Mouse (Mus musculus): ENCODE measurements around the gene Zfyve27. TPM values are rescaled to one million over a fixed set of nuclear protein-coding genes. Genes with fewer than 3 reads are reported as not detected.

Zfyve27 gene
- 10.1 and 10.7 TPM in 2 replicates for polyA plus RNA-seq (2021; fragmentation: Nextera tagmentation)
- long read RNA-seq, experiment 1, full-length matches to known transcripts: 5 of 21 reads
- long read RNA-seq, experiment 1, partial matches to known transcripts: 3 of 21 reads
- long read RNA-seq, experiment 1, other reads (novel, unspliced or antisense): 13 of 21 reads
- long read RNA-seq, experiment 2, full-length matches to known transcripts: 106 of 167 reads
- long read RNA-seq, experiment 2, partial matches to known transcripts: 5 of 167 reads
- long read RNA-seq, experiment 2, other reads (novel, unspliced or antisense): 56 of 167 reads

DNA sequence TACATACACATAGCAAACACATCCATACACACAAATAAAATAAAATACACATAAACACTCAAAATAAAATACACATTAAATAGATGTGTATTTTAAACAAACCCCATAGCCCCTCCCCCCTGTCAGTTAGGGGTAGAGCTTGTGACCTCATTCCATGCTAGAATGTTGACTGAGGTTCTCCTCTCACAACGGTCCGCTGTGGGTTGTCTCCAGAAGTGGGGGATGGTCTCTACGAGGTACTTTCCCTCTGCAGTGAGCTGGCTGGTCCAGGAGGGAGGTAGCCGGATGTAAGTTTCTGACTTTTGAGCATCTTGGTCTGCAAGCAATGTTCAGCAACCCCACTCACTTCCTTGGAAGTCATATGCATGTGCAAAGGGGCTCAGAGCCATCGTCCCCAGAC, at the start of gene Zfyve27:
Zfyve27 (plus strand) TSS at position 188 of the 400 bp plus-strand sequence.

DNA sequence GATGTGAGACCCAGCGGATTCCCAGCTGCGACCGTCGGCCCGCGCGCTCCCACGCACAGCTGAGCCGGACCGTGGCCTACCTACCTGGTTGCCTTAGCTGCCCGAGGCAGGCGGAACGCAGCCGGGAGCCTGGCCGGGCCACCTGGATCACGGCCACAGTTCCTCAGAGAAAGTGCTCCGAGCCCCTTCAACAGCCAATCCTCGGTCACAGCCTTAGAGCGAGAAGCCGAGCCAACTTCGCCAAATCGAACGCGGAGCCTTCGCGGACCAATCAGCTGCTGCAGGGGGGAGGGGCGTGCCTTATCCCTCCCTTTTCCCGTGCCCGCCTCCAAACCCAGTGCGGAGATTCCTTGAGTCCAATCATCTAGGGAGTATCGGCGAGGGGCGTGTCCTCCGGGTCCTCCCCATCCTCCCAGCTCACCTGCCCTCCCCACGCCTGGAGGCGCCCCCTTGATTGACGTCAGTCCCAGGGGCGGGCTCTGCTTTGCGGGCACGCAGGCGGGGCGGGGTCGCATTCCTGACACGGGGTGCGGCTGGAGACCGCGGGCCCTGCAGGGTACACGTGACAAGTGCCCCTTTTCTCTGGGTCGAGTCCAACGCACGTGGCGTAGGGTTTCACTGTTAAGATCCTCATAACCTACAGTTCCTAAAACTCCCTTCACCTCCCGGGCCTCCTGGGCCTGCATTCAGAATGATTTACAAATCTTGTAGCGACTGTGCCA, 34.8 kb upstream of the Zfyve27 start, which contains the start of gene Avpi1:
Avpi1 (minus strand) TSS at position 273 of the 722 bp plus-strand sequence.

DNA sequence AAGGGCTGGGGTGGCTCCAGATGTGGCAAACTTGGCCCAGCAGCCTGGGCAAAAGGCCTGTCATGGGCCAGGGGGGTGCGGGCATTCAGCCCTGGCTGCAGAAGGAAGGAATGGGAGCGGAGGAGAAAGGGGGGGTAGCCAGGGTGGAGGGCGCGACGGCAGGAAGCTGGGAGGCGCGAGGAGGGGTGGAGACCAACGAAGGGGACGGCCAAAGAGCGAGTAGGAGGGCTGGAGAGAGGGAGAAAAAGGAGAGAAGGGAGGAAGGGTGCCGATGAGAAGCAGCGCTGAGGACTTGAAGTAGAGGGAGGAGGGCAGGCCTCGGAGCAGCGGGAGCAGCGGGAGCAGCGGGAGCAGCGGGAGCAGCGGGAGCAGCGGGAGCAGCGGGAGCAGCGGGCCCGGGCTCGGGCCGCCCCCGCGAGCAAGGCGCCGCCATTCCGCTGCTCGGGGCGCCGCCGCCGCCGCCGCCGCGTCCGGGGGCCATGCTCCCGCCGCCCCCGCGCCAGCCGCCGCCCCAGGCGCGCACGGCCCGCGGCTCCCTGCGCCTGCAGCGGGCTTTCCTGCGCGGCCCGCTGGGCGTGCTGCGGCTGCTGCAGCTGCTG, 16.5 kb upstream of the Zfyve27 start, which contains the start of gene Marveld1:
Marveld1 (plus strand) TSS at position 231 of the 599 bp plus-strand sequence.

DNA sequence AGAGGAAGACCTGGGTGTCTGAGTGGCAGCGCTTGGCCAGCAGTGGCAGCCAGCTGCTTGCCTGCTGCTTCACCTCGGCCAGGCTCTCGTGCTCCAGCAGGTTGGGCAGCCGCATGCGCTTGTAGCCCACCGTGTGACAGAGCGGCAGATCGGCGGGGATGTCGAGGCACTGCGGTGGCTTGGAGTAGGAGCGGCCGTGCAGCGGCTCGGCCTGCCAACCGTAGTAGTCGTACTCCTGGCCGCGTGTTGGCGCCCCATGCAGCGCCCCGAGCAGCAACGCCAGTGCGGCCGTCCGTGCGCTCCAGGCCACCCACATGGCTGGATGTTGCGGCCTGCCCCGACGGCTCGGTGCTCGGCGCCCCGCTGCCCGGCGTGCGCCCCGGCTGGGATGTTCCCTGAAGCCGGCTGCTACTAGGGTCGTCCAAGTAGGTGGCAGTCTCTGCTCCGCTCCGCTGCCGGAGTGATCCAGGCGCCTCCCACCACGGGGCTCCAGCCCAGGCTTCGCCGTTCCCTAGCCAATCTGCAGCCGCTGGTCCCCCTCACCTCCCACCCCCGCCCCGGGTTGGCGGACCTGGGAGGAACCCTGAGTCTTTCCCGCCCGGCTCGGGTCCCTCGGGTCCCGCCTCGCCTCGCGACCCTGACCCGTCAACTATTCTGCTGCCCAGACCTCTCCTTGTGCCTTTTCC, 38.1 kb downstream of the Zfyve27 start, which contains the start of gene Sfrp5:
Sfrp5 (minus strand) TSS at position 557 of the 686 bp plus-strand sequence.

Other genes with a start within 250 kb of the Zfyve27 start
- 53.5 and 54.9 TPM in 2 replicates for gene Exosc1, start 230.5 kb upstream of the Zfyve27 start, polyA plus RNA-seq (2021; fragmentation: Nextera tagmentation)
- gene Zdhhc16, start 230.5 kb upstream of the Zfyve27 start, polyA plus RNA-seq (2021; fragmentation: Nextera tagmentation): 30.0 and 30.7 TPM in 2 replicates
- 8.5 and 8.8 TPM in 2 replicates for gene Mms19, start 182.8 kb upstream of the Zfyve27 start, polyA plus RNA-seq (2021; fragmentation: Nextera tagmentation)
- gene Ubtd1, start 182.2 kb upstream of the Zfyve27 start, polyA plus RNA-seq (2021; fragmentation: Nextera tagmentation): 3.5 and 4.2 TPM in 2 replicates
- gene Ankrd2, start 128.0 kb upstream of the Zfyve27 start, polyA plus RNA-seq (2021; fragmentation: Nextera tagmentation): 0.50 and 0.56 TPM in 2 replicates
- gene Hoga1, start 118.3 kb upstream of the Zfyve27 start, polyA plus RNA-seq (2021; fragmentation: Nextera tagmentation): 0.73 and 0.92 TPM in 2 replicates
- not detected in 2 replicates for gene 4933411K16Rik, start 111.7 kb upstream of the Zfyve27 start, polyA plus RNA-seq (2021; fragmentation: Nextera tagmentation)
- 53.1 and 58.1 TPM in 2 replicates for gene Morn4, start 77.6 kb upstream of the Zfyve27 start, polyA plus RNA-seq (2021; fragmentation: Nextera tagmentation)
- gene Pi4k2a, start 73.5 kb upstream of the Zfyve27 start, polyA plus RNA-seq (2021; fragmentation: Nextera tagmentation): 8.1 and 8.4 TPM in 2 replicates
- 65.3 and 67.0 TPM in 2 replicates for gene Avpi1, start 34.9 kb upstream of the Zfyve27 start, polyA plus RNA-seq (2021; fragmentation: Nextera tagmentation)
- 0.60 and 0.89 TPM in 2 replicates for gene Marveld1, start 16.6 kb upstream of the Zfyve27 start, polyA plus RNA-seq (2021; fragmentation: Nextera tagmentation)
- gene Sfrp5, start 38.3 kb downstream of the Zfyve27 start, polyA plus RNA-seq (2021; fragmentation: Nextera tagmentation): 0.28 and 1.5 TPM in 2 replicates
- 105 and 124 TPM in 2 replicates for gene Golga7b, start 83.6 kb downstream of the Zfyve27 start, polyA plus RNA-seq (2021; fragmentation: Nextera tagmentation)